26 mouse cellular contexts compared by ENCODE assay signal in genomic region chr3:146097861-146098260, GRCm38 (mm10). TPM values are rescaled to one million over a fixed set of nuclear protein-coding genes. Genes with fewer than 3 reads are reported as not detected.
DNase-seq lines count a peak whose midpoint lies in the region; ATAC-seq and TF ChIP-seq lines count a peak whose summit lies in the region.
"Had no signal": no experiment of that assay in that cellular context is flagged by ENCODE, and none has a peak within 500 bp of the region (broad histone marks: within the 10 kb centered on the region; RNA-seq: fewer than 3 reads in every experiment).

No protein-coding gene starts in this region.

- peaks cover 0 to 14% of the 10 kb centered on the region in 2 experiments; a peak in 2 of 4 replicates for H3K36me3 ChIP-seq in MEL (ENCODE audit: control insufficient read depth in 1 of 2, insufficient read depth in 2 of 2, low read length in 2 of 2)
- H3K36me3 ChIP-seq: embryonic facial prominence, embryonic 10.5 days; embryonic facial prominence, embryonic 12.5 days; forebrain, embryonic 15.5 days; G1E had no signal

- H3K9me3 ChIP-seq in MEL (replicated peaks; ENCODE audit: insufficient read depth, low read length), result no peaks in the 10 kb centered on the region
- H3K9me3 ChIP-seq: embryonic facial prominence, embryonic 10.5 days; embryonic facial prominence, embryonic 12.5 days; forebrain, embryonic 13.5 days; forebrain, embryonic 15.5 days had no signal

- ATAC-seq in megakaryocyte-erythroid progenitor cell, adult 5-6 weeks (replicated peaks; ENCODE audit: low FRiP score, low TSS enrichment, poor library complexity, severe bottlenecking), result 0 out of 2 replicates have a peak, but pooled peaks have one; percentile 24
- ATAC-seq: activated CD4-positive, CD25-positive, alpha-beta regulatory T cell, adult 4 months; CD4-positive, CD25-positive, alpha-beta regulatory T cell, adult 4 months; forebrain, embryonic 13.5 days; forebrain, embryonic 15.5 days had no signal

- peaks cover 14 to 26% of the 10 kb centered on the region in 2 experiments for H3K4me1 ChIP-seq in MEL (ENCODE audit: control insufficient read depth in 1 of 2, insufficient read depth in 2 of 2, low read length in 2 of 2)
- H3K4me1 ChIP-seq: embryonic facial prominence, embryonic 10.5 days; embryonic facial prominence, embryonic 12.5 days; forebrain, embryonic 13.5 days; forebrain, embryonic 15.5 days had no signal

- TF ChIP-seq CTCF in MEL (IDR thresholded peaks at IDR 0.05 in 2 of 3, conservative IDR thresholded peaks at IDR 0.05 in 1 of 3; ENCODE audit: control insufficient read depth in 1 of 3, insufficient read depth in 1 of 3, low read depth in 2 of 3, low read length in 3 of 3, poor library complexity in 1 of 3, severe bottlenecking in 1 of 3), result no peak

- TF ChIP-seq POLR2A in MEL (IDR thresholded peaks at IDR 0.05; ENCODE audit: control insufficient read depth in 1 of 2, insufficient read depth in 1 of 2, low read depth in 1 of 2, low read length in 2 of 2, poor library complexity in 1 of 2), result no peak

- H3K27me3 ChIP-seq in MEL (ENCODE audit: control insufficient read depth in 1 of 2, insufficient read depth in 2 of 2, low read length in 2 of 2), result no peaks in the 10 kb centered on the region
- H3K27me3 ChIP-seq: CH12.LX; embryonic facial prominence, embryonic 12.5 days; forebrain, embryonic 13.5 days; forebrain, embryonic 15.5 days had no signal

- no peaks in the 10 kb centered on the region for H3K79me2 ChIP-seq in MEL (ENCODE audit: control insufficient read depth, insufficient read depth, low read length, poor library complexity)

- peak overlapping the region; percentile 83 for H3K27ac ChIP-seq in MEL (ENCODE audit: control insufficient read depth, low read depth, low read length)
- H3K27ac ChIP-seq: embryonic facial prominence, embryonic 10.5 days; embryonic facial prominence, embryonic 12.5 days; forebrain, embryonic 13.5 days; forebrain, embryonic 15.5 days had no signal

- no peak overlapping the region for H3K4me3 ChIP-seq in MEL (ENCODE audit: control insufficient read depth in 1 of 2, insufficient read depth in 1 of 2, low read depth in 2 of 2, low read length in 2 of 2)
- H3K4me3 ChIP-seq: embryonic facial prominence, embryonic 10.5 days; embryonic facial prominence, embryonic 12.5 days; forebrain, embryonic 13.5 days; forebrain, embryonic 15.5 days had no signal

- no peak for TF ChIP-seq EP300 in MEL (IDR thresholded peaks at IDR 0.05; ENCODE audit: low read depth in 1 of 2, low read length in 2 of 2)

- no peak overlapping the region for H3K9ac ChIP-seq in MEL (ENCODE audit: control insufficient read depth, low read depth, low read length, poor library complexity, severe bottlenecking)
- H3K9ac ChIP-seq: embryonic facial prominence, embryonic 12.5 days; forebrain, embryonic 13.5 days; forebrain, embryonic 15.5 days had no signal

- DNase-seq in heart, adult 11 months, result peak; percentile 76
- DNase-seq in heart, adult 18-20 months, result no peak
- peak; percentile 27 for DNase-seq in testis, postnatal 10 days (ENCODE audit: low spot score)
- no peak for DNase-seq in testis, postnatal 14 days (ENCODE audit: low spot score)
- no peak for DNase-seq in MEL (ENCODE audit: low read depth, low spot score)
- no peak for DNase-seq in frontal cortex, postnatal 25 days (ENCODE audit: low spot score in 2 of 2)
- DNase-seq: adrenal gland, adult 8-10 months; adrenal gland, postnatal 14 days; adrenal gland, postnatal 36 days; B cell, adult 2 months; cerebellum, adult 11-12 months; cerebellum, adult 2 months; cerebellum, adult 9-10 months; cerebellum, postnatal 10 days; cerebellum, postnatal 25 days had no signal

- TF ChIP-seq RAD21 in MEL (IDR thresholded peaks at IDR 0.05; ENCODE audit: low read depth, low read length), result no peak

TF ChIP-seq in MEL, 35 proteins besides CTCF, POLR2A, EP300 and RAD21:
- no peak for TF ChIP-seq ZNF384 (IDR thresholded peaks at IDR 0.05; ENCODE audit: low read depth, low read length)
- TF ChIP-seq HCFC1 (IDR thresholded peaks at IDR 0.05; ENCODE audit: low read depth, low read length), result no peak
- no peak for TF ChIP-seq BHLHE40 (IDR thresholded peaks at IDR 0.05; ENCODE audit: borderline replicate concordance, low read depth, low read length)
- TF ChIP-seq TCF12 (IDR thresholded peaks at IDR 0.05; ENCODE audit: low read depth, low read length), result no peak
- TF ChIP-seq MXI1 (IDR thresholded peaks at IDR 0.05; ENCODE audit: low read depth, low read length), result no peak
- no peak for TF ChIP-seq MEF2A (IDR thresholded peaks at IDR 0.05; ENCODE audit: extremely low read depth, insufficient replicate concordance, low read depth, low read length, poor library complexity, severe bottlenecking)

RNA-seq across cellular contexts. Expression of gene Wdr63, which starts 10.1 kb away (rescaled TPM):
- total RNA-seq in heart, adult 18-20 months (2021), result under 1 TPM in 1 of 2 experiments, not detected in 1; 0.57 TPM
- total RNA-seq in MEL (2012; rRNA removed), result not detected in 2 replicates
- not detected for polyA plus RNA-seq in MEL (2012; ENCODE audit: insufficient read depth in 1 of 2, insufficient read length in 2 of 2, low read depth in 1 of 2, low replicate concordance in 2 of 2, missing spikeins in 1 of 2)
- not detected in 2 replicates for total RNA-seq in megakaryocyte-erythroid progenitor cell, adult 5-6 weeks (2014; fragmentation: Nextera tagmentation)
- total RNA-seq in megakaryocyte-erythroid progenitor cell, adult 5-6 weeks (2017), result not detected in 2 replicates
- total RNA-seq: adrenal gland, adult 18-20 months; adrenal gland, adult 8-10 months; CH12.LX; G1E had no signal
- polyA plus RNA-seq: activated CD4-positive, CD25-positive, alpha-beta regulatory T cell, adult 4 months; CD4-positive, CD25-positive, alpha-beta regulatory T cell, adult 4 months; G1E had no signal

RNA-seq across cellular contexts. Expression of gene Mcoln3, which starts 19.4 kb away (rescaled TPM):
- total RNA-seq in heart, adult 18-20 months (2021), result under 1 TPM in 1 of 2 experiments, not detected in 1; 0.41 TPM
- total RNA-seq in MEL (2012; rRNA removed), result not detected in 2 replicates
- not detected for polyA plus RNA-seq in MEL (2012; ENCODE audit: insufficient read depth in 1 of 2, insufficient read length in 2 of 2, low read depth in 1 of 2, low replicate concordance in 2 of 2, missing spikeins in 1 of 2)
- total RNA-seq in megakaryocyte-erythroid progenitor cell, adult 5-6 weeks (2014; fragmentation: Nextera tagmentation), result 0.09 and 0.30 TPM in 2 replicates
- total RNA-seq in megakaryocyte-erythroid progenitor cell, adult 5-6 weeks (2017), result 0.38 TPM in 1 of 2 replicates, not detected in the other
- total RNA-seq: adrenal gland, adult 18-20 months; adrenal gland, postnatal 14 days; adrenal gland, postnatal 36 days; G1E had no signal
- polyA plus RNA-seq: cortical plate, adult 2 months; G1E had no signal

RNA-seq across cellular contexts. Expression of gene Mcoln2, which starts 51.8 kb away (rescaled TPM):
- under 1 TPM in 1 of 2 experiments, not detected in 1; 0.57 TPM for total RNA-seq in heart, adult 18-20 months (2021)
- 0.42 and 0.65 TPM in 2 replicates for total RNA-seq in MEL (2012; rRNA removed)
- polyA plus RNA-seq in MEL (2012; ENCODE audit: insufficient read depth in 1 of 2, insufficient read length in 2 of 2, low read depth in 1 of 2, low replicate concordance in 2 of 2, missing spikeins in 1 of 2), result under 1 TPM in 1 of 2 experiments, not detected in 1; 0.10 TPM
- 0.09 and 1.5 TPM in 2 replicates for total RNA-seq in megakaryocyte-erythroid progenitor cell, adult 5-6 weeks (2014; fragmentation: Nextera tagmentation)
- 0.99 and 3.8 TPM in 2 replicates for total RNA-seq in megakaryocyte-erythroid progenitor cell, adult 5-6 weeks (2017)
- total RNA-seq: adrenal gland, postnatal 36 days had no signal
- polyA plus RNA-seq: cortical plate, adult 2 months; forebrain, embryonic 15.5 days; G1E had no signal

Comparison
In these comparisons a context has a peak if more than half of its experiments do, and no peak if none do; other contexts are left out.
1. DNase-seq: peak in heart, adult 11 months (single experiment) and testis, postnatal 10 days (single experiment); none in heart, adult 18-20 months (0 of 2), testis, postnatal 14 days (single experiment), MEL (single experiment) and frontal cortex, postnatal 25 days (0 of 2).